ENCODE assay signal across 10 mouse cellular contexts in the genomic region with DNA sequence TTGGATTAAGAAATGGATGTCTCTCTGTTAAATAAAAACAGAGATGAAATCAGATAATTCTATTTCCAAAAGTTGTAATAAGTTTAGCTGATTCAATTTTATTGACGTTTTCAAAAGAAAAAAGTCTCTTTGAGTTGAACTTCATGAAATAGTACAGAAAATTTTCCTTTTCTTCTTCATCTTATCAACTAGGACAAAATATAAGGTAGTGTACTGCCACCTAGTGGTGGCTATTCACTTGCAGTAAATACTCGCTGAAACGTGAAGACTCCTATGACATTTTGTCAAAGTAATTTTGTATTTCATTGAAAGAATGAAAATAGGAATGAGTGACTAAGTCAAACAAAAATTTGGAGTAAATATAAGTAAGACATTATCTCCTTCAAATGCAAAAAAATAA. TPM values are rescaled to one million over a fixed set of nuclear protein-coding genes. Genes with fewer than 3 reads are reported as not detected.
DNase-seq lines count a peak whose midpoint lies in the region; ATAC-seq and TF ChIP-seq lines count a peak whose summit lies in the region.
"Had no signal": no experiment of that assay in that cellular context is flagged by ENCODE, and none has a peak within 500 bp of the region (broad histone marks: within the 10 kb centered on the region; RNA-seq: fewer than 3 reads in every experiment).

No protein-coding gene starts in this region.

- no peak overlapping the region for H3K4me3 ChIP-seq in hindbrain, embryonic 11.5 days (ENCODE audit: low read depth, low read length)
- H3K4me3 ChIP-seq in hindbrain, embryonic 10.5 days = no peak overlapping the region
- no peak overlapping the region for H3K4me3 ChIP-seq in limb, embryonic 14.5 days (replicated peaks; ENCODE audit: low read length)
- H3K4me3 ChIP-seq: embryonic facial prominence, embryonic 15.5 days; limb, embryonic 12.5 days had no signal

- H3K36me3 ChIP-seq in hindbrain, embryonic 11.5 days (ENCODE audit: control insufficient read depth, insufficient read depth, low read length) = no peaks in the 10 kb centered on the region
- no peaks in the 10 kb centered on the region for H3K36me3 ChIP-seq in hindbrain, embryonic 10.5 days
- no peaks in the 10 kb centered on the region for H3K36me3 ChIP-seq in limb, embryonic 14.5 days (ENCODE audit: control insufficient read depth, insufficient read depth, low read length)
- H3K36me3 ChIP-seq: embryonic facial prominence, embryonic 15.5 days; limb, embryonic 12.5 days had no signal

- no peaks in the 10 kb centered on the region for H3K9me3 ChIP-seq in hindbrain, embryonic 11.5 days (ENCODE audit: control insufficient read depth, low read length)
- H3K9me3 ChIP-seq in hindbrain, embryonic 10.5 days = no peaks in the 10 kb centered on the region
- H3K9me3 ChIP-seq in limb, embryonic 14.5 days (ENCODE audit: control insufficient read depth, low read length) = no peaks in the 10 kb centered on the region
- H3K9me3 ChIP-seq: embryonic facial prominence, embryonic 15.5 days had no signal

- no peak overlapping the region for H3K4me2 ChIP-seq in hindbrain, embryonic 11.5 days (replicated peaks; ENCODE audit: low read depth, low read length)
- no peak overlapping the region for H3K4me2 ChIP-seq in limb, embryonic 14.5 days (replicated peaks; ENCODE audit: low read depth, low read length, severe bottlenecking)
- H3K4me2 ChIP-seq: embryonic facial prominence, embryonic 15.5 days; limb, embryonic 12.5 days had no signal

- ATAC-seq in hindbrain, embryonic 11.5 days (ENCODE audit: low FRiP score) = no peak; the same call in 1 of the 2 replicates
- no peak for ATAC-seq in limb, embryonic 14.5 days (ENCODE audit: low FRiP score, low read depth)

- 4% methylated on average over 3 of the region's 3 CpGs for WGBS in hindbrain, embryonic 11.5 days
- 4% methylated on average over 3 of the region's 3 CpGs for WGBS in hindbrain, embryonic 10.5 days
- WGBS in limb, embryonic 14.5 days = 1% methylated on average over 3 of the region's 3 CpGs

- H3K27me3 ChIP-seq in hindbrain, embryonic 11.5 days (ENCODE audit: control insufficient read depth, insufficient read depth, low read length) = no peaks in the 10 kb centered on the region
- no peaks in the 10 kb centered on the region for H3K27me3 ChIP-seq in hindbrain, embryonic 10.5 days (ENCODE audit: insufficient read depth, poor library complexity, severe bottlenecking)
- H3K27me3 ChIP-seq in limb, embryonic 14.5 days (ENCODE audit: control insufficient read depth, insufficient read depth, low read length) = no peaks in the 10 kb centered on the region
- H3K27me3 ChIP-seq: embryonic facial prominence, embryonic 15.5 days; limb, embryonic 12.5 days had no signal

- no peak overlapping the region for H3K9ac ChIP-seq in hindbrain, embryonic 11.5 days (ENCODE audit: low read depth, low read length)
- H3K9ac ChIP-seq in limb, embryonic 14.5 days (ENCODE audit: low read depth, low read length, severe bottlenecking) = no peak overlapping the region
- H3K9ac ChIP-seq: embryonic facial prominence, embryonic 15.5 days; limb, embryonic 12.5 days had no signal

- no peaks in the 10 kb centered on the region for H3K4me1 ChIP-seq in hindbrain, embryonic 11.5 days (replicated peaks; ENCODE audit: control insufficient read depth, insufficient read depth, low read length)
- H3K4me1 ChIP-seq in hindbrain, embryonic 10.5 days (replicated peaks) = no peaks in the 10 kb centered on the region
- H3K4me1 ChIP-seq in limb, embryonic 14.5 days (ENCODE audit: control insufficient read depth, insufficient read depth, low read length) = no peaks in the 10 kb centered on the region
- H3K4me1 ChIP-seq: embryonic facial prominence, embryonic 15.5 days; limb, embryonic 12.5 days had no signal

- TF ChIP-seq POLR2A in limb, embryonic 14.5 days (IDR thresholded peaks at IDR 0.05; ENCODE audit: borderline replicate concordance, extremely low read depth, insufficient read depth, insufficient read length) = no peak

- H3K27ac ChIP-seq in hindbrain, embryonic 11.5 days (ENCODE audit: low read depth, low read length) = no peak overlapping the region
- H3K27ac ChIP-seq in hindbrain, embryonic 10.5 days = no peak overlapping the region
- H3K27ac ChIP-seq in limb, embryonic 14.5 days (replicated peaks; ENCODE audit: low read depth, low read length) = no peak overlapping the region
- H3K27ac ChIP-seq: embryonic facial prominence, embryonic 15.5 days; limb, embryonic 12.5 days had no signal

- peak; percentile 79 for DNase-seq in hindbrain, embryonic 11.5 days (ENCODE audit: low spot score)
- no peak for DNase-seq in hindbrain, embryonic 10.5 days (ENCODE audit: low spot score)
- peak; percentile 45 for DNase-seq in right cerebral cortex, postnatal 4 days
- no peak for DNase-seq in right cerebral cortex, adult 2 months (ENCODE audit: low spot score in 2 of 2)
- peak; percentile 80 for DNase-seq in adipocyte (ENCODE audit: low spot score)
- peak; percentile 86 for DNase-seq in limb, embryonic 14.5 days (ENCODE audit: low spot score)
- DNase-seq in gastrocnemius, adult 8-10 months (ENCODE audit: low spot score in 2 of 2) = no peak
- DNase-seq in frontal cortex, postnatal 36 days (ENCODE audit: low spot score in 2 of 2) = no peak

RNA-seq across cellular contexts. Expression of a gene that starts 56.1 kb away (rescaled TPM):
- polyA plus RNA-seq in hindbrain, embryonic 11.5 days (2014; fragmentation: Nextera tagmentation; extraction: Ambion mirVana) = 0.17 TPM in 1 of 2 replicates, not detected in the other
- polyA plus RNA-seq in hindbrain, embryonic 10.5 days (2016; fragmentation: Nextera tagmentation; extraction: Ambion mirVana) = 0.08 TPM in 1 of 2 replicates, not detected in the other
- polyA plus RNA-seq in limb, embryonic 14.5 days (2012; rRNA removed) = 0.09 TPM in 2 replicates
- 0.04 TPM in 1 of 2 replicates, not detected in the other for polyA plus RNA-seq in limb, embryonic 14.5 days (2014; fragmentation: Nextera tagmentation; extraction: Ambion mirVana)
- not detected for total RNA-seq in gastrocnemius, adult 8-10 months (2022)

Comparison
In these comparisons a context has a peak if more than half of its experiments do, and no peak if none do; other contexts are left out.
1. DNase-seq: peak in hindbrain, embryonic 11.5 days (single experiment), right cerebral cortex, postnatal 4 days (single experiment), adipocyte (single experiment) and limb, embryonic 14.5 days (single experiment); none in hindbrain, embryonic 10.5 days (single experiment), right cerebral cortex, adult 2 months (0 of 2), gastrocnemius, adult 8-10 months (0 of 2) and frontal cortex, postnatal 36 days (0 of 2).